Mouse (Mus musculus): ENCODE data around the gene Olfr835.

Gene Olfr835

GRCm38 (mm10) chr9:19032435-19032834, at the start of gene Olfr835:
Olfr835 (plus strand) TSS chr9:19032735.
- DNase-seq (ENCODE audit: low spot score): no peak

GRCm38 (mm10) chr9:18987690-18988089, 44.8 kb upstream of the Olfr835 start, which contains the start of gene Olfr834:
Olfr834 (plus strand) TSS chr9:18987990.
- no peak for DNase-seq (ENCODE audit: low spot score)

- DNase-seq (ENCODE audit: low spot score): no peak
Measured at GRCm38 (mm10) chr9:19084986-19085385, 52.5 kb downstream of the Olfr835 start.

Data from urinary bladder, postnatal 25 days (tissue).